Mouse (Mus musculus) mouse trophoblast stem cell (cell line): ENCODE measurements around the gene Cdkl1.

Experiments used
- in situ Hi-C, 2 experiments: fragments of 300-500 bp; cut with MseI, MboI; formaldehyde crosslinking; loops; 2 replicates in 1 of 2; 3 replicates in 1 of 2; pipeline ENCODE4 v1.15.1; 2025

Cdkl1 gene

GRCm38 (mm10) chr12:69753936-69754335 is 37.1 kb downstream of the Cdkl1 start:
- in situ Hi-C loops: loop anchor here in 1 of 2 experiments (10.0 kb wide), 1 partner anchor 141 kb away; the partner anchor contains the start of genes Atl1 and Map4k5

GRCm38 (mm10) chr12:69751864-69752341 is 39.2 kb downstream of the Cdkl1 start:
- in situ Hi-C loops: loop anchor here in 1 of 2 experiments (10.0 kb wide), 1 partner anchor 143 kb away; the partner anchor contains the start of genes Atl1 and Map4k5

GRCm38 (mm10) chr12:69744138-69744537 is 46.9 kb downstream of the Cdkl1 start:
- in situ Hi-C loops: no loop called here

- in situ Hi-C loops: no loop called here
Observed at GRCm38 (mm10) chr12:69741965-69742364, 49.1 kb downstream of the Cdkl1 start.

GRCm38 (mm10) chr12:69733923-69734322 is 57.1 kb downstream of the Cdkl1 start:
- in situ Hi-C loops: no loop called here

GRCm38 (mm10) chr12:69733518-69733917 is 57.5 kb downstream of the Cdkl1 start:
- in situ Hi-C loops: no loop called here

- in situ Hi-C loops: no loop called here
Observed at GRCm38 (mm10) chr12:69732221-69732620, 58.8 kb downstream of the Cdkl1 start.

- in situ Hi-C loops: no loop called here
Observed at GRCm38 (mm10) chr12:69730306-69730705, 60.8 kb downstream of the Cdkl1 start.

GRCm38 (mm10) chr12:69729246-69729645 is 61.8 kb downstream of the Cdkl1 start:
- in situ Hi-C loops: no loop called here

GRCm38 (mm10) chr12:69724711-69725460 is 66.2 kb downstream of the Cdkl1 start, which contains the start of the genes L2hgdh and Atp5s:
L2hgdh (minus strand) TSS chr12:69724873.
Atp5s (plus strand) TSS chr12:69724950.
- in situ Hi-C loops: no loop called here

GRCm38 (mm10) chr12:69724018-69724710 is 66.9 kb downstream of the Cdkl1 start:
- in situ Hi-C loops: no loop called here

- in situ Hi-C loops: no loop called here
Observed at GRCm38 (mm10) chr12:69723376-69723775, 67.7 kb downstream of the Cdkl1 start.

GRCm38 (mm10) chr12:69722857-69723256 is 68.2 kb downstream of the Cdkl1 start:
- in situ Hi-C loops: no loop called here

- in situ Hi-C loops: no loop called here
Observed at GRCm38 (mm10) chr12:69713628-69714027, 77.4 kb downstream of the Cdkl1 start.

GRCm38 (mm10) chr12:69704799-69705458 is 86.1 kb downstream of the Cdkl1 start:
- in situ Hi-C loops: no loop called here

- in situ Hi-C loops: no loop called here
Observed at GRCm38 (mm10) chr12:69698352-69698751, 92.7 kb downstream of the Cdkl1 start.
